Mouse (Mus musculus): ENCODE data around the gene Gnb4.

- TF ChIP-seq MAFK (IDR thresholded peaks at IDR 0.05; ENCODE audit: insufficient read depth, low read depth, low read length), result no peak
- TF ChIP-seq HCFC1 (IDR thresholded peaks at IDR 0.05; ENCODE audit: borderline replicate concordance, insufficient read depth, low read length), result no peak
- TF ChIP-seq ZNF384 (IDR thresholded peaks at IDR 0.05; ENCODE audit: low read depth, low read length), result no peak
- TF ChIP-seq ZC3H11A (IDR thresholded peaks at IDR 0.05; ENCODE audit: borderline replicate concordance, low read depth, low read length), result no peak
Observed at GRCm38 (mm10) chr3:32573881-32574280, 42.5 kb downstream of the Gnb4 start.

Data from ES-E14 (cell line).